Mouse (Mus musculus): ENCODE measurements around the gene Man2a1. TPM values are rescaled to one million over a fixed set of nuclear protein-coding genes. Genes with fewer than 3 reads are reported as not detected.

Man2a1 gene
- total and polyA plus RNA-seq, 2 experiments: 25.4 to 93.6 TPM

- H3K9ac ChIP-seq (ENCODE audit: low read depth, low read length): no peak overlapping the region
- TF ChIP-seq CTCF (IDR thresholded peaks at IDR 0.05; ENCODE audit: low read depth, low read length) (no peak), POLR2A (IDR thresholded peaks at IDR 0.05; ENCODE audit: extremely low read depth, insufficient read depth, low read length) (no peak)
- no peak for DNase-seq (ENCODE audit: extremely low read depth, low read depth, low spot score)
- H3K27me3 ChIP-seq (ENCODE audit: control insufficient read depth, insufficient read depth, low read length): no peaks in the 10 kb centered on the region
- no peak overlapping the region for H3K4me3 ChIP-seq (ENCODE audit: insufficient read depth, low read depth, low read length)
- H3K79me2 ChIP-seq (ENCODE audit: control insufficient read depth, insufficient read depth, low read length): no peaks in the 10 kb centered on the region
- 80% methylated on average over 7 of the region's 7 CpGs for WGBS
- no peaks in the 10 kb centered on the region for H3K4me1 ChIP-seq (ENCODE audit: control insufficient read depth, insufficient read depth, low read length)
- no peak overlapping the region for H3K27ac ChIP-seq (replicated peaks; ENCODE audit: insufficient read depth, low read depth, low read length)
- no peaks in the 10 kb centered on the region for H3K36me3 ChIP-seq (ENCODE audit: control insufficient read depth, insufficient read depth, low read length)
Observed at GRCm38 (mm10) chr17:64802956-64803275, 202.4 kb downstream of the Man2a1 start.

Other genes with a start within 250 kb of the Man2a1 start
- gene 4930583I09Rik, start 235.3 kb downstream of the Man2a1 start, total RNA-seq (2014; rRNA removed): not detected in 2 replicates
- gene 4930583I09Rik, start 235.3 kb downstream of the Man2a1 start, polyA plus RNA-seq (2012; rRNA removed): not detected in 2 replicates